Mouse (Mus musculus): Measurements from ENCODE around the gene Nanos3.

Nanos3 gene

DNA sequence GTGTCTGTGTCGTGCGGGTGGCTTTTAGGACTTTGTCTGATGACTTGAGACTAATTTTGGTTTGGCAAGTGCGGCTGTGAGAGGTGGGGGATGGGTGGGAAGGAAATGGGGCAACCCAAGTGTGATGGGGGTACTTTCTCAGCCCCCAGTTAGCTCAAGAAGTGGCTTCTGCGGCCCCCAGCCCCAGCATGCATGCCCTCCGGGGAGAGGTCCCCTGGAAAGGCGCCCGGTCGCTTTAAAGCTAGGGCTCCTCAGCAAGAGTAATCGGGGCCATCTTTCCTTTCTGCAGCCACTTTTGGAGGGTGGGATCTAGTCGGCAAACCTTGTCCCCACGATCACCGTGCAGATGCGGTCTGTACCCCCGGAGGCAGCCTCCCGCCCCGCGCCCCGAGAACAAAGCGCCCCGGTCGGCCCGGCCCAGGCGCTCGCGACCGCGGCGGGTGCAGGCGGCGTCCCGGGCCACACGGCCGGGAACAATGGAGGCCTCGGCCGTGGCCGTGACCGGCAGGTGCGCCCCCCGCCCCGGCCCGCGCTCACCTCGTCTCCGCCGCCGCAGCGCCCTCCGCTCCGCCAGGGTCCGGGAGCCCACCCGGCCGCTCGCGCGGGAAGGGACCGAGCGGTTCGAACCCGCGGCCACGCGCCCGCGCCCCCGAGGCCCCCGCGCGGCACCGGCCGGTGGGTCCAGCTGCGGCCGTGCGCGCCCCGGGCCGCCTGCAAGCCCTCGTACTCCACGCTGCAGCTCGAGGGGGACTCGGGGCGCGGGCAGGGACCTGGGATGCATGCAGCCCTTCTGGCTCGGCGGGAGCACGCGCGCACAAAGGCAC, 1.5 kb downstream of the Nanos3 start:
- DNase-seq = peak; percentile 66 to 74

DNA sequence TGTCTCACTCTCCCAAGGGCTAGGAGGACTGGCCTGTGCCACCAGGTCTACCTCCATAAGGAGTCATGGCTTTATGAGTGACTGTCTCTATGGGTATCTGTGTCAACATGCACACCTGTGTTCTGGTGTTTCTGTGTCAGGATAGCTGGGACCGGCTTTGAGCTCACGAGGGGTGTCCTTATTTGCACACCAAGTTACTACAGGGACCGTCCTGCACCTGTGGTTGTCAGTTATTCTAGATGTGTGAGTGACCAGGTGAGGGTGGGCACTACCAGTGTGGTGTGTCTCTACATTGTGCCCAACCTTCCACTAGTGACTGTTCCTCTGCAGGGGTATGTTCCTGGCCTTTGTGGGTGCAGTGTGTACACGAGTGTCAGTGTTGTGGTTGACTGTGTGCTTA, 2.2 kb downstream of the Nanos3 start:
- peak in 1 of 2 experiments; percentile 32 for DNase-seq

DNA sequence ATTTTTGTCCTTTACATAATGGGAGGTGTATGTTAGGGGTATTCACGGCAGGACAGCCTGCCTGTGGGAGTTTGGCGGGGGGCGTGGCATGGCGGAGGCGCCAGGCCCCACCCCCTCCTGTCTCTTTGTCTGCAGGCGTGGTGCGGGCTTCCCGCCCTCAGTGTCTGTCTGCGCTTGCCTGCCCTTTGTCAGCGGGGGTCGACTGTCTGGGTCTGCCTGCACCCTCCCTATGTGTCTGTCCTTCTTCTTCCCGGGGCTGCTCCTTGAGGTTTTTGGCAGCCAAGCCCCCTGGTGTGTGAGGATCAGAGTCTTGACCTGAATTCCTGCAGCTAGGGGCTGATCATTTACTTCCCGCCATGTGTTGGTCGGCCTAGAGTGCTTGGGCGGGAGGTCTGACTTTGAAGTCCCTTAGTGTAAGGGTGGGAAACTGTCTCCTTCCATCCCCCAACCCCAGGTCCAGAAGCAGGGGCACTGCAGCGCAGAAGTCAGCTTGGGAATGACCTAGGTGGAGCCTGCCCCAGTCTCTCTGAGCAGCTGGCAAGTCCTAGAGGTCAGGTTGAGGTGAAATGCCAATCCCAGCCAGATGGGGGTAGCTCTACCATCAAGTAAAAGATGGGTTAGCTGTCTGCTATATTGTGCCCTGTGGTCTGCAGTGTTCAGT, 4.4 kb downstream of the Nanos3 start:
- peak; percentile 77 to 83 for DNase-seq

DNA sequence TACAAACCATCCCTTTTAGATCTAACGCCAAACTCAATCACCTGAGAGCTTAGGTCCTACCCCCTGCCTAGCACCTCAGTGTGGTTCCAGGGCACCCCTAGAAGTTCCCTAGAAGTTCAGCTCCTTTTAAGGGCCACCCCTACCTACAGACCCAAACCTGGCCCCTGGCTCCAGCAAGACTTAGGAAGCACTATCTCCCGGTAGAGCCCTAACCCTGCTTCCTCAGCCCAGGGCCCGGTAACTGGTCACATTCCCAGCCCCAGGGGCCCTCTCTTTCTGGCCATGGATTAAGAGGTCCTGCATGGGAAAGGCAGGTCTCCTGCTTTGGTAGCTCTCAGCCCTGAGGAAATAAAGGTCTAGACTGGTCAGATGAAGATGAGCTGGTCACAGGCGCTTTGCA, 5.1 kb downstream of the Nanos3 start:
- no peak for DNase-seq

DNA sequence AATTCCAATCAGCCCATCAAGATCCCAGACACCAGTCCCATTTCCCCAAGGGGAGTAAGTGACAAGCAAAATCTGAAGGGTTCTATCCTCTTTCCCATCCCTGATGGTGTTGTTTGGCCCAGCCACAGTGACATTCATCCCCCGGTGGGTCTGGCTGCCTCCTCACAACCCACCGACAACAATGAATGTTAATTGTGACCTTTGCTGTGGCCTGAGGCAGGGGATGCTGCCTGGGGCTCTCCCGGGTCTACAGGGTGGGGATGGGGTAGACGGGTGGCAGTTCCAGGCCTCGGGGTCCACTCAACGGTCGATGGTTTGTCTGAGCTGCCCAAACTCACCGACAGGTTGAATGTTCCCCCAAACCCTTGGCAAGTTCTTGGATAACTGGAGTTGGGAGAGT, 6.4 kb downstream of the Nanos3 start:
- no peak for DNase-seq

DNA sequence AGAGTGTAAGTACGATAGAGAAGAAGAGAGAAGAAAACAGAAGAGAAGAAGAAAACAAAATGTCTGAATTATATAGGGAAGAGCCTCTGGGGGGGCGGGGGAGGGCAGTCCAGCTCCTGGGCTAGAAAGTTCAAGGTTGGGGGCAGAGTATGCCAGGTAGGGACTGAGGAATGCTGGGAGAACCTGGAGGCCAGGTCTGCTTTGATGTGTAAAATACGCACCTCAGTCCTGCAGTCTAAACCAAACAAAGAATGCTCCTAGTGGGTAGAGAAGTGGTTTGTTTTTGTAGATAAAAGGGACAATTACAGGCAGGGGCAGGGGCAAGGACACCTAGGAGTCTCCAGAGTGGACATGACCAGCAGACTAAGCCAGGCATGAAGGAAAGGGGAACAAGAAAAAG, 7.6 kb downstream of the Nanos3 start:
- no peak for DNase-seq

DNA sequence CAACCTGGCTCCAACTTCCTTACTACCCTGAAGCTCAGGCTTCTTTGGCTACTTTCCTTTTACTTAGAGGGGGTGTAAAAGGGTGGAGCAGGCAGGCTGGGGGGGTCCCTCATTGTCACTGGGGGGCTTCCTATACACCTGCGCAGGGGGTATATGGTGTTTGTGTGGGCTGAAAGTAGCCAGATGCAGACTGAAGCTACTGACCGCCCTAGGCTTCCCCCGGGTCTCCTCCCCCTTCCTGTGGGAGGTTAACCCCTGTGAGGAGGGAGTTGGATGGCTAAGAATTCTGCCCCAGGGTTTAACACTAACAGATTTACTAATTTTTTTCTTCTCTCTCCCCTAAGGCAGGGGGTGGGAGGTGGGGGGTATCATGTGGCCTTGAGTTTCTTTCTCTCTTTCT, 8.5 kb downstream of the Nanos3 start:
- peak; percentile 32 to 38 for DNase-seq

DNA sequence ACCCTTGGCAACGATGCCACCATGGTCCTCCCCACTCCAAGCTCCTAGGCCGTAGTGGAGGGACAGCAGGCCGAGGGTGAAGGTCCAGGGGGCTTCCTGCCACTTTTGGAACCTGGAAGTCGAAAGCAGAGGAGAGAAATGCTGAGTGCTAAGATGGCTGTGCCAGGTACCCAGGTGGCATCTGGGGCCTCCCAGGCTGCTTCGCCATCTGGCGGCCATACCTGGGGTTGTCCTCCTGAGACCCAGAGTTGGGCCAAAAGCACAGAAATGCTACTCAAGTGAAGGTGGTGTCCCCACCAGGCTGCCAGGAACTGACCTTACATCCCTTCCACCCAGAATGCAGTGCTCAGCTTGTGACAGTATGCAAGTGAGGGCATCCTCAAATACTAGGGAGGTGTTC, 11.2 kb downstream of the Nanos3 start:
- no peak for DNase-seq

DNA sequence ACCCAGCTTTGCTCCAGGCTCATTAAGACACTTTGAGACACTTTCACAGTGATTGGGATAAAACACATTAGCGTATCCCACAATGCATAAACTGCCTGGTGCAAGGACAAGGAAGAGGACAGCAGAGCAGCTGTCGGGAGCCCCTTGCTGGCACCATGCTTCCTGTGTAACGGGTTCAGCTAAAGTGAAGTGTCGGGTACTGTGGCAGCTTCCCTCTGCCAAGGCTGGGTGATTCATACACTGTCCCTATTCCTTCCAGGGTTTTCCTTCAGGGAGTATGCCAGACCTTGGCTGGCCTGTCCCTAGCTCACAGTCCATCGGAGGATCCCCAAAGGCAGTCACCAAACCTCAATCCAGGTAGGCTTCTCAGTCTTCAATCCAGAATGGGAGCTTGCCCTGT, 14.9 kb downstream of the Nanos3 start:
- no peak for DNase-seq

DNA sequence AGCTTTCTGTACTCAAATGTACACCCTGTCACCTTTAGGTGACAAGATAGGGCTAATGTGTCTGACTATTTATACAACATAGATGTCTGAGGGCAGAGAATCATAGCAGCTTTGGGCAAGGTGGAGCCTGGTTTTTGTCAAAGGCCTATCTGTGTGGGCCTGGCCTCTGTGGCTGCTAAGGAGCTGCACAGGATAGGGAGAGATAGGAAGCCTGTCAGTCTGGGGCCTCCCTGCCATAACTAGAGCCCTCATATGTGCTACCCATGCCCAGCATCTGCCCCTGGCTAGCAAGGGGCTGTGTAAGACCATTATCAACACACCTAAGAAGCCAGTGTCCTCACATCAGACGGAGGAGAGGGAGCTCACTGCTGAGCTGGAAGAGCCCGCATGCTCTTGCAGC, 17.3 kb downstream of the Nanos3 start:
- no peak for DNase-seq

DNA sequence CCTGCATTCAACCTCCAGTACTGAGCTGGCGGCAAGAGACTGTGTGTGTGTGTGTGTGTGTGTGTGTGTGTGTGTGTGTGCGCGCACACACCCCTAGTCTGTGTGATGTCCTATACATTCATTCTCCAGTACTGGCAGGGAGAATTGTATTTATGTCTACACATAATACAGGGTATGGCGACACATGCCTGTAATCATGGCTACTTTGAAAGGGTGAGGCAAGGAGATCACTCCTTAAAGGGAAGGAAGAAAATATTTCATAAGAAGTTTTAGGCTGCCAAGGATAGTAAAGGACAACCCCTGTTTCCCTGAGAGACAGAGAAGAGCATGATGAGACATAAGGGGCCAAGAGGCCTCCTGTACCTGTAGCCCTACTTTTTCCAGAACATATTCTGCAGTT, 27.4 kb downstream of the Nanos3 start:
- DNase-seq = no peak

DNA sequence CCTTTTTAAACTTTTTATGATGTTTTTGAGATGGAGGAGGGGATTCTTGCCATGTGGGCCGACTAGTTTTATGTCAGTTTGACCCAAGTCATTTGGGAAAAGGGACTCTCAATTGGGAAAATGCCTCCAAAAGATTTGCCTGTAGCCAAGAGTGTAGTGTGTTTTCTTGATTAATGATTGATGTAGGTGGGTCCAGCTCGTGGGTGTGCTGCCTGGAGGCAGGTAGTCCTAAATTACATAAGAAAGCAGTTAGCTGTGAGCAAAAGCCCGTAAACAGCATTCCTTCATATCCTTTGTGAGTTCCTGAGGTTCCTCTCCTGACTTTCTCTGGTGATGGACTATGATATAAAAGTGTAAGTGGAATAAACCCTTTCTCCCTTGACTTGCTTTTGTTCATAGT, 35.8 kb downstream of the Nanos3 start:
- DNase-seq = no peak

DNA sequence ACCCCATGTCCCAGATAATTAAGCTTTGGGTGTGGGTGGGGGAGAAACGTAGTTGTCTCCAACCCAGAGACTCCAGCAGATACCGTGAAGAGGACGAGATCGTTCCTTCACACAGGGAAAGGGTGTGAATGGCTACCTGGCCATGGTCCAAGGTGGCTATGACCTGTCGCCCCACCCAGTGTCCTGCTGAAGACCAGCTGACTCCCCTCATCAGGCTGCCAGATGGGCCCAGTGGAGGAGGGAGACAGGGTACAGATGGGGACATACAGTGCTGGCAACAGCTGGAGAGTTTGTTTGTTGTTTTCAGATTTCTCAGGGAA, 36.5 kb downstream of the Nanos3 start:
- DNase-seq = no peak

DNA sequence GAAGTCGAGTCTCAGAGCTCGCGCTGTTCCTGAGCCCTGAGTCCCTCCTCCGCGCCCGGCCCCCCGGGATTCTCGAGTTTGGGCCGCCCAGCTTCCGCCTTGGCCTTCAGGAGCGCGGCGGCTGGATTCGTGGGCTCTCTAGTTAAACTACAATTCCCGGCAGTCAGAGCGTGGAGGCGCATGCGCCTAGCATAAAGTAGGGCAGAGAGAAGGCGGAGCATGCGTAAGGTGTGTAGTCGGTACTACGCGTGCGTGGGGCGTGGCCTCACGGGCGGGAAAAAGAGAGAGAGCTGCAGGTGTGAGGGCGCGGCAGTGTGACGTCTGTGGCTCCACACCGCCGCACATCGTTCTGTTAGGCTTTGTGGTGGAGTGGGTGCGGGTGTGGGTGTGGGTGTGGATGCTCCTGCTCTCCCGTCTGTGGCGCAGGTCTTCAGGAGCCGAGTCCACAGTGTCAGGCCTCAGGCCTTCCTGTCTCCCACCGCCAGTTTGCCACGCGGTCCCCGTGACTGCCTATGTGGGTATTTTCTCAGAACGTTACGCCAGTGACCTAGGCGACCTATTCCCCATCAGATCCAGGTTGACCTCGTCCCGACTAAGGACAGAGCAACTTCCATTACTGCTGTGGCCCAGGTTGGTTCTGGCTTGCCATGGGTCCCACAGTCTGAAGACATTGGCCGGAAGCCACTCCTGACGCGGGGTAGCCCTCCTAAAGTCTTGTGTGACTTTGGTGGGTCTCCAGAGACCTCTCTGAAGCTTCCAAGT, 37.1 kb downstream of the Nanos3 start, which contains the start of the genes Cc2d1a and 4930432K21Rik:
Gene Cc2d1a (minus strand): TSS at position 168 of the 762 bp plus-strand sequence.
Gene 4930432K21Rik (plus strand): TSS at position 257 of the 762 bp plus-strand sequence.
- peak; percentile 95 to 97 for DNase-seq

DNA sequence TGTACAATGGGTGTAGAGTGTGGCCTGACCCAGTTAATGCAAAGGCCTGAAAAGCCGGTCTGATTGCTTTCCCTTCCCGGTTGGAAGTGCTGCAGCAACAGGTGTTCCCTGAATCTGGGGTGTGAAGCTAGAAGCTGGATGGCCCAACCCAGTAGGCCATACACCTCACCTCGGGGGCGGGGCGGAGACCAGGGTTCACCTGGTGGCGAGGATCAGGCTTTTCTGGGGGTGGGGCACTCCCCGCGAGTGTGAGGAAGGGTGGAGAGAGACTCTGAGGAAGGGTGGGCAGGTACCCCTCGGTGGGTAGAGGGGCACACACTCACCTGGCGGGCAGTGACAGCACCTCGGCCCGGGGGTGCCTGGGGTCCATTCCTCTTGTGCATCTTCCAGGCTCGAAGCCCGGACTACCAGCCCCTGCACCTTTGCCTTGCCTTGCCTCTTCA, 37.7 kb downstream of the Nanos3 start:
- DNase-seq = no peak

DNA sequence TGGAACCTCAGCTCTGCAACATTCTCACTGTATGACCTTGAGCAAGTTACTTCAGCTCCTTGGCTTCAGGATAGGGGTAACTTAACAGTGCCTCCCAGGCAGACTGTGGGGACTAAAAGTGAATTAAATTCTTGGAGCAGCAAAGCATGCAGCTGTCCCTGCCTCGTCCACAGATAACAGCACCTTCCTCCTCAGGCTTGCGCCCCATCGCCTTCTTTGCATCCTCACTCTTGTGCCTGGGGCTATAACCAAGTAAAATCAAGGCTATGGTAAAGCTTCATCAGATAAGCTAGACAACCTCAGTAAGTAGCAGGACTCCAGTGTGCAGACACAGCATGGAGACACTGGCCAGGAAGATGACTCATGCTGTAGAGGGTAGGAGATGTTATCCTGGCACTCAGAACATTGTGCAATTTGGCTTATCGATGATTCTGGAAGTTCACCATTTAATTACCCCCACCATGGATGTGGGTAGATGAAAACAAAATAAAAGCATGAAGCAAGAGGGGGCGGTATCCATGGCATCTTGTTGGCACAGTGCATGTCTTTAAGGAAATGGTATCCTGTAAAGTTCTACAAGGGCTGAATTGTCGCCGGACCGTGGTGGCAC, 40.3 kb downstream of the Nanos3 start:
- no peak for DNase-seq

DNA sequence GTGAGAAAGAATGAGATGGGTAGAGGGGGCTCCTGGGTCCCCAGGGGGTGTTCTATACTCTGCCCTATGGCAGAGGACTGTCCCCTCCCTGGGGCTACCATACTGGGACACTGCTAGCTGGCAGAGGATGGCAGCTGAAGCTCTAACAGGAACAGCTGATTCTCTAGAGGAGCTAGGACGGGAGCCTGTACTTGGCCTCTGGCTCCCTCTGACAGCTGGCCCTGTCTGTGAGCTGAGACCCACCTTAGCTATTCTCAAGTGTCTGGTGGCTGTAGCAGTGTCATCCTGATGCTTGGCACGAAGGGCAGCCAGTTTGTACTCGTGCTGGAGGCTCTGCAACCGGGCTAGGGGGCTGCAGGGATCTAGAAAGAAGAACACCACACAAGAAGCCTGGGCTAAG, 44.2 kb downstream of the Nanos3 start:
- no peak for DNase-seq

DNA sequence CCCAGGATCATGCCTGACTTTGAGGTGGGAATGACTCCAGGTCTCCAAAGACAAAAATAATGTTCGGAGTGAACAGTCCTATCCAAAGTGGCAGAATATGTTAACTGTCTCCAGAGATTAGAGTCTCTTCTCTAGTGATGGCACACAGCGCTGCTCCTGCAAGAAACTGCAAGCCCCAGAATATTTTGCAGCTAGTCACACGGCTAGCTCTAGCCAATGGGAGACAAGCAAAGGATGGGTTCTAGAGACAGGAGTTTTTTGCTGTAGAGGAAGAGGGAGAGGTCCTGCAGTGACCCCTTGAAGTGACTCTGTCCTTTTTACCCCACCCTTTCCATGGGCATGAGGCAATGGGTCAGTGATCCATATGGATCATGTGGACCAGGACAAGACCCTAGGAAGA, 47.2 kb downstream of the Nanos3 start:
- no peak for DNase-seq

DNA sequence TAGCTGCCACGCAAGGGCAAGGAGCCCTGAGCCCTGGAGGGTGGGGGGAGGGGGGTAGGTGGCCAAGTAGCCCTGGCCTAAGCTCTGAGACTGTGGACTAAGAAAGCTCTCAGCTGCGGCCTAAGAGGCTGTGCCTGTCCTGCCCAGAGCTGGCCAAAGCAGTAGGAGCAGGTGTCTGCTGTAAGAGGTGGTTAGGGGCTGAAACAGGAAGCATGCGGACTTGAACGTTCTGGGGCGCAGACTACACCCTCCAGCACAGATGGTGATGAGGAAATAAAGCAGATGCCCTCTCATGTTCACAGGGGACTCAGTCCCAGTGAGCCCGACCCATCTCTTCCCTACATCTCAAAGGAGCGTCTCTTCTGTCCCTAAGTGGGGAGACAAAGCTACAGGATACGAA, 52.8 kb downstream of the Nanos3 start:
- peak; percentile 30 to 36 for DNase-seq

DNA sequence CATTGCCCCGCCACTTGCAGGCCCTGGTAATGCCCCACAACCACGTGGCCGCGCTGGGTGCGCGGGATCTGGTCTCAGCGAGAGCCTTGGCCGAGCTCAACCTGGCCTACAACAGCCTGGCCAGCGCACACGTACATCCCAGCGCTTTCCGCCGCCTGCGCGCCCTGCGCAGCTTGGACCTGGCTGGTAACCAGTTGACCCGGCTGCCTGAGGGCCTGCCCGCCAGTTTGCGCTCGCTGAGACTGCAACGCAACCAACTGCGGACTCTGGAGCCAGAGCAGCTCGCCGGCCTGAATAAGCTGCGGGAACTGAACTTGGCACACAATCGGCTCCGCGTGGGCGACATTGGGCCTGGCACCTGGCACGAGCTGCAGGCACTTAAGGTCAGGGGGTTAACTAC, 54.2 kb downstream of the Nanos3 start:
- no peak for DNase-seq

DNA sequence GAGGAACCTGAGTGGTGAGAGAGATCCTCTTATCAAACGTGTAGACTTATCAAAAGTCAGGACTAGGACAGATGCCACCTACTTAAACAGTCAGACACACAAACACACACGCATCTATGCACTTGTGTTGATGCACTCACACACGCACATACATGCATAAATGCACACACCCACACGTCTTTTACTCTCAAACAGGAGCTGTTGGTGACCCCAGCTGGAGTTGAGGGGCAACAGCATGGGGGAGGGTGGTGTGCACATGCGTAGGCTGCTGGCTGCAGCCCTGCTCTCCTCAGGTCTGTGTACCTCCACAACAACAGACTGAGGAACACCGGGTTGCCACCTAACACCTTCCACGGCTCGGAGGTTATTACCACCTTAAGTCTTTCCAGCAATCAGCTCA, 56.7 kb downstream of the Nanos3 start:
- peak; percentile 57 to 75 for DNase-seq

DNA sequence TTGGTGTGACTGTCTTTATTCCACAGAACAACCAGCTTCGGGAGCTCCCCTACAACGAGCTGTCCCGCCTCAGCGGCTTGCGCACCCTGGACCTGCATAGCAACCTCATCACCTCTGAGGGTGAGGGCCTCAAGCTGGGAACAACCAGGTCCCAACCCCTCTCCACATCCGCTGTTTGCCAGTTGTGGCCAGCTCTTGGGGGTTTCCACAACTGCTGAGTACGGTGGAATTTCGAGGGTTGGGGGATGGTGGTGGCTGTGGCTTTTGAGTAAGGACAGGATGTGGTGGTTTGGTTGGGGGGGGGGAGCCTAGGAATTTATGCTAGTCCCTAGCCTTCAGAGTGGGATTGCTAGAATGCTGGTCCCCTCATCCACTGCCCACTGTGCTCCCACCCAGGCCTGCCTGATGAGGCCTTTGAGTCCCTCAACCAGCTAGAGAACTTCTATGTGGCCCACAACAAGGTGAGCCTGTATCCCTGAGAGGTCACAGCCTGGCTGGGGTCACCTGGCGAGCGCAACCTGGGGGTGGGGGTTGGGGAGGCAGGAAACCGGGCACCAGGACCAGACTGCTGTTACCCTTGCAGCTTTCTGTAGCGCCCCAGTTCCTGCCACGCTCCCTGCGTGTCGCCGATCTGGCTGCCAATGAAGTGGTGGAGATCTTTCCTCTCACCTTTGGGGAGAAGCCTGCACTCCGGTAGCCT, 57.7 kb downstream of the Nanos3 start:
- DNase-seq = peak; percentile 65 to 78

DNA sequence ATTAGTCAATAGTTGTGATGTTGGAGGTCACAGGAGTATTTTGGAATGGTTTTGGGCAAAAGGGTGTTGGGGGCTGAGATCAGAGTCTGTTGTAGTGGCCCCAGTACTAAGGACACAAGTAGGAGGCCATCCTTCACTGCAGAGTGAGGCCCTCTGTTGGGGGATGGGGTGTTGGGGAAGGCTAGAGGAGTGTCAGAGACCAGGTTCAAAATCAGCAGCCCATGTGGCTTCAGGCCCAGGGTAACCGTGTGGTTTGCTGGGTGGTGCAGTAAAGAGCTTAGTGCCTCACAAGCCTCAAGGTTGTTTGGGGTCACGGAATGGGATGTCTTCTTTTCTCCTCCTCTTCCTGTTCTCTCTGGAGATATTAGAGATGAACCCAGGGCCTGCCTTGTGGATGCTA, 58.3 kb downstream of the Nanos3 start:
- peak in 1 of 2 experiments; percentile 36 for DNase-seq
